Mouse (Mus musculus) ES-E14 (cell line): ENCODE results near the gene Qpctl. TPM values are rescaled to one million over a fixed set of nuclear protein-coding genes. Genes with fewer than 3 reads are reported as not detected.

Experiments
- DNase-seq: peaks from one replicate; pipeline ENCODE4 v3.0.0-alpha.2; 2013; ENCODE audit warnings: low read depth, low spot score
- H3K27ac ChIP-seq: 2 replicates; pipeline ENCODE4 v1.5.1; 2012; ENCODE audit warnings: low read depth, mild to moderate bottlenecking, low read length, moderate library complexity, mixed read lengths; ENCODE audit not compliant: poor library complexity, insufficient read depth, severe bottlenecking
- H3K36me3 ChIP-seq: 2 replicates; pipeline ENCODE4 v1.6.1; 2012; ENCODE audit warnings: mild to moderate bottlenecking, low read length, moderate library complexity, mixed read lengths; ENCODE audit not compliant: control insufficient read depth, poor library complexity, insufficient read depth, severe bottlenecking
- H3K4me1 ChIP-seq, 2 experiments: fragments of 150-350 bp in 1 of 2; sonication (generic) in 1 of 2; 2 replicates each; pipeline ENCODE4 v1.6.1; 2012; ENCODE audit warnings: low read length in 2 of 2, mild to moderate bottlenecking in 1 of 2, mixed read lengths in 1 of 2; ENCODE audit not compliant: control insufficient read depth in 2 of 2, insufficient read depth in 2 of 2, poor library complexity in 1 of 2
- H3K4me3 ChIP-seq, 2 experiments: fragments of 150-350 bp in 1 of 2; sonication (generic) in 1 of 2; 2 replicates each; pipeline ENCODE4 v1.5.1; 2012; ENCODE audit warnings: low read length in 2 of 2, low read depth in 1 of 2, mild to moderate bottlenecking in 1 of 2, mixed read lengths in 1 of 2; ENCODE audit not compliant: insufficient read depth in 1 of 2, poor library complexity in 1 of 2, severe bottlenecking in 1 of 2
- H3K9ac ChIP-seq: 2 replicates; pipeline ENCODE4 v1.6.1; 2012; ENCODE audit warnings: low read depth, mild to moderate bottlenecking, low read length, mixed read lengths; ENCODE audit not compliant: poor library complexity, insufficient read depth, severe bottlenecking
- H3K9me3 ChIP-seq: fragments of 150-350 bp; sonication (generic); 2 replicates; pipeline ENCODE4 v1.6.1; 2012; ENCODE audit warnings: low read depth, mild to moderate bottlenecking, low read length; ENCODE audit not compliant: control insufficient read depth, insufficient read depth
- CHD2 ChIP-seq: IDR thresholded peaks from 2 replicates; pipeline ENCODE4 v1.6.1; 2014; ENCODE audit warnings: mild to moderate bottlenecking, low read depth, low read length, inconsistent platforms
- HCFC1 ChIP-seq: IDR thresholded peaks from 2 replicates; pipeline ENCODE4 v1.6.1; 2012; ENCODE audit warnings: low read length, inconsistent platforms, borderline replicate concordance; ENCODE audit not compliant: insufficient read depth
- MAFK ChIP-seq: IDR thresholded peaks from 2 replicates; pipeline ENCODE4 v1.6.1; 2014; ENCODE audit warnings: mild to moderate bottlenecking, low read depth, low read length, inconsistent platforms; ENCODE audit not compliant: insufficient read depth
- ZC3H11A ChIP-seq: IDR thresholded peaks from 2 replicates; pipeline ENCODE4 v1.6.1; 2012; ENCODE audit warnings: low read depth, mild to moderate bottlenecking, inconsistent platforms, low read length, borderline replicate concordance
- ZNF384 ChIP-seq: IDR thresholded peaks from 2 replicates; pipeline ENCODE4 v1.6.1; 2012; ENCODE audit warnings: low read depth, low read length, inconsistent platforms
- in situ Hi-C, 2 experiments: fragments of 600-800 bp; cut with MboI; formaldehyde crosslinking; loops; one replicate each; pipeline ENCODE4 v1.15.1; 2025; ENCODE audit warnings: low sequenced_read_pairs in 2 of 2, inconsistent platforms in 1 of 2; ENCODE audit not compliant: unreplicated experiment in 2 of 2
- total RNA-seq: library from RNA; depleted of rRNA; stranded (reverse); fragments of 300-350 nt; gene quantifications from 2 replicates; pipeline ENCODE4 v1.2.3, GENCODE M21; 2012

Qpctl gene
- total RNA-seq, 1 experiment = 8.1 TPM

DNA sequence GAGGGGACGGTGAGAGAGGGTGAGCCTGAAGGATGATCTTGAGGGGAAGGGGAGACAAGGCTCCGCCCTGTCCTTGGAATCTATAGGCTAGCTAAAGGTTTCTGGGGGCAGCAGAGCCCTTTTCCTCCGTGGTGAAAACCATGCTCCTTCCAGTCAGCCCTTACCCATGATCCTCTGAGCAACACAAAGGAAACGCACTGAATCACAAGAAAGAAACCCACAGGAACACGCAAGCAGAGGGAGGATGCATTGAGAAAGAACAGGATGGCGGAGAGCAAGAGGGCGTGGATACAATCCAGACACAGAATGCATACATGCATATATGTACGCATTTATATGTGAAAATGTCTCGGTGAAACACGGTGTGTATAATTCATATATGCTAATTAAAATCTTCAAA is 20.4 kb upstream of the Qpctl start:
- DNase-seq = no peak
- Histone ChIP-seq H3K9ac (no peak overlapping the region), H3K27ac (no peak overlapping the region), H3K9me3 (no peaks in the 10 kb centered on the region), H3K4me3 (no peak overlapping the region), H3K36me3 (no peaks in the 10 kb centered on the region), H3K4me1 (peaks cover 2 to 11% of the 10 kb centered on the region in 2 experiments; a peak in 2 of 4 replicates)
- TF ChIP-seq ZC3H11A (no peak), ZNF384 (no peak)
- in situ Hi-C loops = no loop called here

- Histone ChIP-seq H3K9ac (no peak overlapping the region), H3K9me3 (no peaks in the 10 kb centered on the region), H3K4me3 (no peak overlapping the region), H3K4me1 (peaks cover 2 to 13% of the 10 kb centered on the region in 2 experiments; a peak in 2 of 4 replicates), H3K27ac (no peak overlapping the region), H3K36me3 (no peaks in the 10 kb centered on the region)
- TF ChIP-seq ZC3H11A (no peak), ZNF384 (no peak), MAFK (no peak), HCFC1 (no peak), CHD2 (no peak)
- in situ Hi-C loops = no loop called here
- no peak for DNase-seq
These were observed 17.9 kb upstream of the Qpctl start for GRCm38 (mm10) chr7:19166990-19167389.

DNA sequence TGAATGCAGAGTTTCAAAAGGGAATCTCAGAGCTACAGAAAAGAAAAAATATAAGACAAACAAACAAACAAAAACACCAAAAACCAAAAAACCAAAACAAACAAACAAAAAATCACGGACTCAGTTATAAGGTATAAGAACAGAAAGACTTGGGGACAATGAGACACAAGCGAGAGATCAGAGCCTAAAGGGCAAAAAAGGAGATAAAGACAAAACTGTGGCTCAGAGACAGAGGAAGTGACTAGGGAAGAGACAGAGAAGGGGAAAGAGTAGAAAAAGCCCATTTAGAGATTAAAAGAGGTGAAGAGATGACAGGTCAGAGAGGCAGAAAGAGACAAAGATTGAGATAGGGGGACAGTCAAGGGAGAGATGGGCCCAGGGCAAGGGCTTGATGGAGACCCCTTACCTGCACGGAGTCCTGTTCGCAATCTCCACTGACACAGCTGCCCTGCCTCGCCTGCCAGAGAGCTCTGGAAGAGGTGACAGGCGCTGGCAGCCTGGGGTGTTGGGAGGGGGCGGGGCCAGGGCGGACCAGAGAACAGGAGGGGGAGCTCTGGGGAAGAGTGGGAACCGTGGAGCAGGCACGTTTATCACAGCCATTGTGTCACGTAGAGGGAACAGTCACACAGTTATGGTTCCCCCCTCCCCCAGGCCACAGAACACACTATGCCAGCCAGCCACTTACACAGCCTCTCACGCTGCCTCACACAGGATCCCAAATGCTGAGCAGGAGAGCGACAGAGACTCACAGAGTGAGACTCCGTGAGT is 16.7 kb upstream of the Qpctl start, which contains the start of gene Gipr:
Gipr (minus strand) TSS at position 472 of the 768 bp plus-strand sequence.
- TF ChIP-seq HCFC1 (no peak), CHD2 (no peak), ZNF384 (no peak), ZC3H11A (no peak), MAFK (no peak)
- H3K36me3 ChIP-seq = no peaks in the 10 kb centered on the region
- peak within 1 kb of the TSS in 1 of 2 experiments; percentile 2; a peak in 1 of 4 replicates for H3K4me3 ChIP-seq
- no peaks in the 10 kb centered on the region for H3K9me3 ChIP-seq
- no peak within 1 kb of the TSS for H3K27ac ChIP-seq
- H3K9ac ChIP-seq = no peak within 1 kb of the TSS
- no peak for DNase-seq
- in situ Hi-C loops = no loop called here
- peaks cover 2 to 11% of the 10 kb centered on the region in 2 experiments; a peak in 2 of 4 replicates for H3K4me1 ChIP-seq

DNA sequence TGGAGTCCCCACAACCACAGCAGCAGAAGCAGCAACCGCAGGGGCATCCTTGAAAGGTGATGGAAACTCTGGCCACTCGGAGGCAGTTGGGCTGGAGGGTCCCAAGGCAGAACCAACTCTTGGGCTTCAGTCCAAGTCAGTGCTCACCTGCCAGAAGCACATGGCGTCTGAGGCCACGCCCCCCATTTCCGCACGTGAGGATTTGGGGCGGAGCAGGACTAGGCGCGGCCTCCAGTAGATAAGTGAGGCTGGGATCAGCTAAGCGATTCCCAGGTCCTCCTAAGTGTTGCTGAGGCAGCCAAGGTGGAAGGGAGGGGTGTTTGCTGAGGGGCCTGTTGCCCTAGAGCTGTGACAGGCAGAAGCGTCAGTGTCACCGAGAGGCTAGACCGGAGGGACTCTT is 15.9 kb upstream of the Qpctl start:
- TF ChIP-seq ZNF384 (no peak), ZC3H11A (no peak), HCFC1 (no peak), CHD2 (no peak), MAFK (no peak)
- Histone ChIP-seq H3K4me3 (peak overlapping the region in 1 of 2 experiments; percentile 2; a peak in 1 of 4 replicates), H3K4me1 (peaks cover 2 to 11% of the 10 kb centered on the region in 2 experiments; a peak in 2 of 4 replicates), H3K27ac (no peak overlapping the region), H3K9ac (no peak overlapping the region), H3K36me3 (no peaks in the 10 kb centered on the region), H3K9me3 (no peaks in the 10 kb centered on the region)
- DNase-seq = peak; percentile 67
- in situ Hi-C loops = no loop called here

GRCm38 (mm10) chr7:19164189-19164588 is 15.1 kb upstream of the Qpctl start:
- Histone ChIP-seq H3K9me3 (no peaks in the 10 kb centered on the region), H3K27ac (no peak overlapping the region), H3K36me3 (no peaks in the 10 kb centered on the region), H3K9ac (no peak overlapping the region), H3K4me3 (peak overlapping the region in 1 of 2 experiments; percentile 41; a peak in 2 of 4 replicates), H3K4me1 (peaks cover 2 to 17% of the 10 kb centered on the region in 2 experiments; a peak in 2 of 4 replicates)
- DNase-seq = peak; percentile 92
- TF ChIP-seq ZNF384 = no peak
- TF ChIP-seq CHD2 = no peak
- TF ChIP-seq HCFC1 = no peak
- TF ChIP-seq ZC3H11A = no peak
- no peak for TF ChIP-seq MAFK
- in situ Hi-C loops = no loop called here
